Mouse (Mus musculus) CD8-positive naive resting alpha-beta T cell, adult 57 days (primary cell): ENCODE data around the gene Lce1k. TPM values are rescaled to one million over a fixed set of nuclear protein-coding genes. Genes with fewer than 3 reads are reported as not detected.

Experiments
- total RNA-seq: library from RNA; stranded (reverse); gene quantifications from one replicate; pipeline ENCODE4 v1.2.4, GENCODE M21; 2023

Gene Lce1k
- not detected for total RNA-seq

DNA sequence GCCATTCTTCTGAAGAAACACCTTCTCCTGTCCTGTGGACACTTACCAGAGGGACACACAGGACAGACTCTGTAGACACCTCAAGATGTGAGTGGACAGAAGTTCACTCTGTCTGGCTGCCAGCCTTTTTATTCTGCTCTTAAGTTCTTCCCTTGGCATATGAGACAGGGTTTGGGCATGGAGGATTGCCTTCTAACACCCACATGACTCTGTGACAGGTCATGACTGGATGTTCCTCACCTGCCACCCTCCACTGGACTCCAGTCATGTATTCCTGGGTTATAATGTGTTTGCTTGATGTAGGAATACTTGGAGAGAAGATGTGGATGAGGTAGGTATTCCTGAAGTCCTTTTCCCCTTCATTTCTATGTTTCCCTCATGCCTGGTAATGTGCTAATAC is at the start of gene Lce1k:
TSS of gene Lce1k (minus strand) at position 101 of the 400 bp plus-strand sequence.

DNA sequence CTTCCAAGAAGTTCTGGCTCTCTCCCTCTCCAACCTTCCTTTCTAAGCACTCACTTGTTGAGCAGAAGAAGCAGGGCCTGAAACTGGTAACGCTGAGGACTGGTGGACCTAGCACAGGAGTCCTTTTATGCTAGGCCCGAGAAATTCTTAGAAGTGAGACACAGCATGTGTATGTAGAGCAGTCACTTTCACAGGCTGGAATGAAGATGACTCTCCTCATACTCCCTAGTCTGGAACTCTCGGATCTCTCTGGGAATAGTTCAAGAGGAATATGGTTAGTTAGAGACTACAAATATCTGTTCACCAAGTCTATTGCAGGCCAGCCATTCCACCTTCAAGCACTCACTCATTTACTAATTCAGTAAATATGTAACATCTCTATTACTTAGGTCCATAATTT is 43.5 kb upstream of the Lce1k start, which contains the start of gene Lce1l:
TSS of gene Lce1l (minus strand) at position 101 of the 400 bp plus-strand sequence.

DNA sequence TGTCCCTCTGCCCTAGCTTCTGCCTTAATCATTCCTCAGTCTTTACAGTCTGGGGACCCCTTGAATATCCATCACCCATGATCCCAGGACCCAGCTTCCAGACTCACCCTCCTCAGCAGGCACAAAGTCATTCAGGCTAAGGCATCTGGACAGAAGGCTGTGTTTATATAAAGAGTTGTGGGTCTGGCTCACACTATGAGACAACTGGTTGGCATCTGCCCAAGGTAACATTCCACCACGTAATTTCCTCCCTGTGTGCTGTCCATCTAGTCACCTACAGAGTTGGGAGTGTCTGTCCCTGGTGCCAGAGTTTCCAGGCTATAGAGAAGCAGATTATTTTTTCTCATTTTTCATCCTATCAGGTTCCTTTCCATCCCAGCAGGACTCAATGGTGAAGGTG is 19.4 kb upstream of the Lce1k start, which contains the start of gene Kprp:
TSS of gene Kprp (minus strand) at position 140 of the 400 bp plus-strand sequence.

DNA sequence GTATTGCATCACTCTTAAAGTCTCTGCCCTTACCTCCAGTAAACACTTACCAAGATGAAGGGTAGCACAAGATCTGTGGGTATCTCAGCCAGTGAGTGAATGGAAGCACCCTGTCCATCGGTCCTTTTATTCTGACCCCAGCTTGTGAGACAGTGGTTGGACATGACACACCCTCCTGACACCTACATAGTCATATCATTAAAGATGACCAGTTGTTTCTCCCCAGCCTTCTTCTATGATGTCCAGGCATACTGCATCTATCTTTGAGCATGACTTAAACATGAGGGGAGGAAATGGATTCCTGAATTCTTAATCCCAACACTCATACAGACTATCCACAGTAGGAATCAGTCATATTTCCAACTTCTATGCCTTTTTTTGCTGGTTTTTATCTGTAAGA is 17.3 kb downstream of the Lce1k start, which contains the start of gene Lce1j:
TSS of gene Lce1j (minus strand) at position 101 of the 400 bp plus-strand sequence.

DNA sequence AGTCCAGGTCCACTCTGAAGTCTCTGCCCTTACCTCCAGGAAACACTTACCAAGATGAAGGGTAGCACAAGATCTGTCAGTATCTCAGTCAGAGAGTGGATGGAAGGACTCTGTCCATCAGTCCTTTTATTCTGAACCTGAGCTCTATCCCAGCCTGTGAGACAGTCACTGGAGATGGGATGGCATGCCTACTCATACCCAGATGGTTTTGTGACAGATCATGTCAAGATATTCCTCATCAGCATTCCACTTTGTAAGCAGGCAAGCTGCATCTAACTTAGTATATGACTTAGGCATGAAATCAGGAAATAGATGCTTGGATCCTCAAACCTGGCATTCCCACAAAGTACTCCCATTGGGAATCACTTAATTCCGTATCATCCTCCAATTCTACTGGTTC is 28.9 kb downstream of the Lce1k start, which contains the start of gene Lce1i:
TSS of gene Lce1i (minus strand) at position 101 of the 400 bp plus-strand sequence.

DNA sequence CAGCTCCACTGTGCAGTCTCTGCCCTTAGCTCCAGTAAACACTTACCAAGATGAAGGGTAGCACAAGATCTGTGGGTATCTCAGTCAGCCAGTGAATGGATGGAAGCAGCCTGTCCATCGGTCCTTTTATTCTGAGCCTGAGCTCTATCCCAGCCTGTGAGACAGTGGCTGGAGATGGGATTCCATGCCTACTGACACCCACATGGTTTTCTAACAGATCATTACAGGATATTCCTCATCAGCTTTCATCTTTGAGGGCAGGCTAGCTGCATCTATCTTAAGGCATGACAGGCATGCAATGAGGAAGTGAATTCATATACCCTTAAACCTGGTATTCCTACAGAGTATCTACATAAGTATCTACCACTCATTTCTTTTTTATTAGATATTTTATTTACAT is 42.7 kb downstream of the Lce1k start, which contains the start of gene Lce1h:
TSS of gene Lce1h (minus strand) at position 101 of the 400 bp plus-strand sequence.

Other genes with a start within 250 kb of the Lce1k start
- gene Ivl, start 234.2 kb downstream of the Lce1k start, total RNA-seq, result not detected
- not detected for gene Smcp, start 218.9 kb downstream of the Lce1k start, total RNA-seq
- not detected for gene 2210017I01Rik, start 200.4 kb downstream of the Lce1k start, total RNA-seq
- not detected for gene Lce6a, start 186.2 kb downstream of the Lce1k start, total RNA-seq
- not detected for gene Lce1a1, start 159.6 kb downstream of the Lce1k start, total RNA-seq
- gene Lce1b, start 151.0 kb downstream of the Lce1k start, total RNA-seq, result not detected
- not detected for gene Lce1a2, start 137.6 kb downstream of the Lce1k start, total RNA-seq
- not detected for gene Lce1c, start 128.6 kb downstream of the Lce1k start, total RNA-seq
- gene Lce1d, start 120.7 kb downstream of the Lce1k start, total RNA-seq, result not detected
- gene Lce1e, start 98.8 kb downstream of the Lce1k start, total RNA-seq, result not detected
- gene Lce1f, start 87.5 kb downstream of the Lce1k start, total RNA-seq, result not detected
- not detected for gene Gm38119, start 68.8 kb downstream of the Lce1k start, total RNA-seq
- gene Lce1g, start 55.6 kb downstream of the Lce1k start, total RNA-seq, result not detected
- gene Lce1h, start 42.8 kb downstream of the Lce1k start, total RNA-seq, result not detected
- not detected for gene Lce1i, start 29.0 kb downstream of the Lce1k start, total RNA-seq
- not detected for gene Lce1j, start 17.4 kb downstream of the Lce1k start, total RNA-seq
- gene Kprp, start 19.4 kb upstream of the Lce1k start, total RNA-seq, result not detected
- gene Lce1l, start 43.4 kb upstream of the Lce1k start, total RNA-seq, result not detected
- not detected for gene 2310050C09Rik, start 62.3 kb upstream of the Lce1k start, total RNA-seq
- not detected for gene Lce3a, start 118.3 kb upstream of the Lce1k start, total RNA-seq
- gene Lce3b, start 125.1 kb upstream of the Lce1k start, total RNA-seq, result not detected
- not detected for gene Lce3c, start 136.6 kb upstream of the Lce1k start, total RNA-seq
- not detected for gene Lce3d, start 149.5 kb upstream of the Lce1k start, total RNA-seq
- gene Lce3e, start 159.2 kb upstream of the Lce1k start, total RNA-seq, result not detected
- gene Lce3f, start 184.3 kb upstream of the Lce1k start, total RNA-seq, result not detected
- gene Crct1, start 207.8 kb upstream of the Lce1k start, total RNA-seq, result not detected
- not detected for gene Lce1m, start 211.2 kb upstream of the Lce1k start, total RNA-seq